Mouse (Mus musculus) neural tube, embryonic 15.5 days (tissue): ENCODE data around the gene Nsrp1. TPM values are rescaled to one million over a fixed set of nuclear protein-coding genes. Genes with fewer than 3 reads are reported as not detected.

Experiments used
- ATAC-seq: fragments of 200-750 bp; cut with Nextera tagmentation; 2 replicates; pipeline ENCODE4 v1.8.0; 2017; ENCODE audit warnings: mild to moderate bottlenecking, moderate TSS enrichment, moderate library complexity; ENCODE audit not compliant: low FRiP score
- H3K27ac ChIP-seq: fragments of 300-500 bp; sonication (generic); replicated peaks from 2 replicates; pipeline ENCODE4 v1.5.1; 2015; ENCODE audit warnings: mild to moderate bottlenecking, inconsistent platforms
- H3K27me3 ChIP-seq: fragments of 300-500 bp; sonication (generic); replicated peaks from 2 replicates; pipeline ENCODE4 v1.6.1; 2015; ENCODE audit warnings: inconsistent platforms
- H3K36me3 ChIP-seq: fragments of 300-500 bp; sonication (generic); 2 replicates; pipeline ENCODE4 v1.6.1; 2015; ENCODE audit warnings: inconsistent platforms
- H3K4me1 ChIP-seq: fragments of 300-500 bp; sonication (generic); 2 replicates; pipeline ENCODE4 v1.6.1; 2015; ENCODE audit warnings: inconsistent platforms
- H3K4me2 ChIP-seq: fragments of 300-500 bp; sonication (generic); 2 replicates; pipeline ENCODE4 v1.6.1; 2015; ENCODE audit warnings: inconsistent platforms, mild to moderate bottlenecking, moderate library complexity
- H3K4me3 ChIP-seq: fragments of 300-500 bp; sonication (generic); replicated peaks from 2 replicates; pipeline ENCODE4 v1.5.1; 2015; ENCODE audit warnings: mild to moderate bottlenecking, inconsistent platforms
- H3K9ac ChIP-seq: fragments of 300-500 bp; sonication (generic); replicated peaks from 2 replicates; pipeline ENCODE4 v1.6.1; 2015; ENCODE audit warnings: mild to moderate bottlenecking, inconsistent platforms
- H3K9me3 ChIP-seq: fragments of 300-500 bp; sonication (generic); replicated peaks from 2 replicates; pipeline ENCODE4 v1.6.1; 2016; ENCODE audit warnings: inconsistent platforms
- WGBS: fragments of 180-500 bp; shearing (Covaris S2); methylation state at CpG from one replicate; pipeline ENCODE4 v1.1.7; 2015; ENCODE audit warnings: mixed read lengths; 5-methylcytosine and 5-hydroxymethylcytosine counted together
- polyA plus RNA-seq: library from polyadenylated mRNA; unstranded; fragments of >200 nt; fragmentation: Nextera tagmentation; extraction: Ambion mirVana; gene quantifications from 2 replicates; pipeline ENCODE4 v1.2.1, GENCODE M21; 2015

Nsrp1 gene
- polyA plus RNA-seq, 1 experiment from 2014 or later, result 45.5 TPM

- Histone ChIP-seq H3K27ac (no peak overlapping the region), H3K4me3 (no peak overlapping the region), H3K27me3 (no peaks in the 10 kb centered on the region), H3K9me3 (no peaks in the 10 kb centered on the region), H3K4me1 (no peaks in the 10 kb centered on the region), H3K9ac (no peak overlapping the region), H3K36me3 (peaks cover 17% of the 10 kb centered on the region), H3K4me2 (no peak overlapping the region)
- no peak for ATAC-seq
- 85% methylated on average over 4 of the region's 4 CpGs for WGBS
Observed at GRCm38 (mm10) chr11:77041891-77042290, 36.3 kb downstream of the Nsrp1 start.

- Histone ChIP-seq H3K9ac (no peak overlapping the region), H3K36me3 (no peaks in the 10 kb centered on the region), H3K27me3 (no peaks in the 10 kb centered on the region), H3K4me3 (no peak overlapping the region), H3K4me1 (no peaks in the 10 kb centered on the region), H3K27ac (no peak overlapping the region), H3K9me3 (no peaks in the 10 kb centered on the region), H3K4me2 (no peak overlapping the region)
- 80% methylated on average over 14 of the region's 14 CpGs for WGBS
- no peak for ATAC-seq
Observed at GRCm38 (mm10) chr11:77031151-77031934, 46.9 kb downstream of the Nsrp1 start.

GRCm38 (mm10) chr11:77028157-77028556 lies 50.1 kb downstream of the Nsrp1 start:
- no peaks in the 10 kb centered on the region for H3K36me3 ChIP-seq
- H3K27ac ChIP-seq, result no peak overlapping the region
- H3K4me2 ChIP-seq, result no peak overlapping the region
- no peak for ATAC-seq
- no peaks in the 10 kb centered on the region for H3K27me3 ChIP-seq
- H3K9me3 ChIP-seq, result no peaks in the 10 kb centered on the region
- no peak overlapping the region for H3K9ac ChIP-seq
- no peak overlapping the region for H3K4me3 ChIP-seq
- 92% methylated on average over 3 of the region's 3 CpGs for WGBS
- H3K4me1 ChIP-seq, result no peaks in the 10 kb centered on the region

- Histone ChIP-seq H3K9ac (no peak overlapping the region), H3K27me3 (no peaks in the 10 kb centered on the region), H3K27ac (no peak overlapping the region), H3K9me3 (no peaks in the 10 kb centered on the region), H3K36me3 (no peaks in the 10 kb centered on the region), H3K4me3 (no peak overlapping the region), H3K4me1 (no peaks in the 10 kb centered on the region), H3K4me2 (no peak overlapping the region)
- 80% methylated on average over 3 of the region's 3 CpGs for WGBS
- no peak for ATAC-seq
Observed at GRCm38 (mm10) chr11:77026559-77026958, 51.7 kb downstream of the Nsrp1 start.

GRCm38 (mm10) chr11:77021749-77022396 lies 56.4 kb downstream of the Nsrp1 start:
- no peak overlapping the region for H3K4me2 ChIP-seq
- WGBS, result 75% methylated on average over 9 of the region's 9 CpGs
- H3K9ac ChIP-seq, result no peak overlapping the region
- ATAC-seq, result no peak
- no peak overlapping the region for H3K4me3 ChIP-seq
- no peaks in the 10 kb centered on the region for H3K4me1 ChIP-seq
- H3K27me3 ChIP-seq, result no peaks in the 10 kb centered on the region
- H3K9me3 ChIP-seq, result no peaks in the 10 kb centered on the region
- no peak overlapping the region for H3K27ac ChIP-seq
- H3K36me3 ChIP-seq, result no peaks in the 10 kb centered on the region

- ATAC-seq, result no peak
- WGBS, result 86% methylated on average over 8 of the region's 8 CpGs
- Histone ChIP-seq H3K27ac (no peak overlapping the region), H3K9ac (no peak overlapping the region), H3K9me3 (no peaks in the 10 kb centered on the region), H3K4me2 (no peak overlapping the region), H3K4me3 (no peak overlapping the region), H3K27me3 (no peaks in the 10 kb centered on the region), H3K4me1 (no peaks in the 10 kb centered on the region), H3K36me3 (no peaks in the 10 kb centered on the region)
Observed at GRCm38 (mm10) chr11:77019539-77019938, 58.7 kb downstream of the Nsrp1 start.

GRCm38 (mm10) chr11:77018046-77018445 lies 60.2 kb downstream of the Nsrp1 start:
- Histone ChIP-seq H3K4me2 (no peak overlapping the region), H3K9ac (no peak overlapping the region), H3K36me3 (no peaks in the 10 kb centered on the region), H3K9me3 (no peaks in the 10 kb centered on the region), H3K4me1 (no peaks in the 10 kb centered on the region), H3K4me3 (no peak overlapping the region), H3K27me3 (no peaks in the 10 kb centered on the region), H3K27ac (no peak overlapping the region)
- no peak for ATAC-seq
- 45% methylated on average over 11 of the region's 11 CpGs for WGBS

GRCm38 (mm10) chr11:77010762-77011475 lies 67.3 kb downstream of the Nsrp1 start:
- H3K9me3 ChIP-seq, result no peaks in the 10 kb centered on the region
- no peak for ATAC-seq
- no peaks in the 10 kb centered on the region for H3K27me3 ChIP-seq
- no peak overlapping the region for H3K27ac ChIP-seq
- no peak overlapping the region for H3K9ac ChIP-seq
- no peak overlapping the region for H3K4me2 ChIP-seq
- no peak overlapping the region for H3K4me3 ChIP-seq
- no peaks in the 10 kb centered on the region for H3K4me1 ChIP-seq
- H3K36me3 ChIP-seq, result no peaks in the 10 kb centered on the region
- 78% methylated on average over 10 of the region's 10 CpGs for WGBS

- no peaks in the 10 kb centered on the region for H3K9me3 ChIP-seq
Observed at GRCm38 (mm10) chr11:77009069-77010025, 68.9 kb downstream of the Nsrp1 start.

GRCm38 (mm10) chr11:77006616-77007015 lies 71.6 kb downstream of the Nsrp1 start:
- Histone ChIP-seq H3K27me3 (peaks cover 2% of the 10 kb centered on the region; the same call in 1 of the 2 replicates), H3K9ac (no peak overlapping the region), H3K27ac (no peak overlapping the region), H3K4me2 (no peak overlapping the region), H3K36me3 (no peaks in the 10 kb centered on the region), H3K9me3 (no peaks in the 10 kb centered on the region), H3K4me1 (no peaks in the 10 kb centered on the region), H3K4me3 (no peak overlapping the region)
- no peak for ATAC-seq
- 53% methylated on average over 6 of the region's 6 CpGs for WGBS

More at GRCm38 (mm10) chr11:77009069-77010025, 68.9 kb downstream of the Nsrp1 start:
- 80% methylated on average over 16 of the region's 16 CpGs for WGBS
- Histone ChIP-seq H3K27me3 (no peaks in the 10 kb centered on the region), H3K36me3 (no peaks in the 10 kb centered on the region), H3K4me3 (no peak overlapping the region), H3K9ac (no peak overlapping the region), H3K4me1 (no peaks in the 10 kb centered on the region), H3K27ac (no peak overlapping the region), H3K4me2 (no peak overlapping the region)
- ATAC-seq, result no peak

GRCm38 (mm10) chr11:77005881-77006280 lies 72.4 kb downstream of the Nsrp1 start:
- Histone ChIP-seq H3K27me3 (peaks cover 7% of the 10 kb centered on the region), H3K4me3 (no peak overlapping the region), H3K4me1 (no peaks in the 10 kb centered on the region), H3K4me2 (no peak overlapping the region), H3K9ac (no peak overlapping the region), H3K9me3 (no peaks in the 10 kb centered on the region), H3K36me3 (no peaks in the 10 kb centered on the region), H3K27ac (no peak overlapping the region)
- 64% methylated on average over 4 of the region's 4 CpGs for WGBS
- ATAC-seq, result no peak
